Mouse (Mus musculus) erythroblast, adult 5-6 weeks (primary cell): ENCODE results near the gene Vdr. TPM values are rescaled to one million over a fixed set of nuclear protein-coding genes. Genes with fewer than 3 reads are reported as not detected.

Source experiments
- ATAC-seq: replicated peaks from 2 replicates; pipeline ENCODE4 v1.8.0; 2016; ENCODE audit warnings: moderate number of reproducible peaks, mild to moderate bottlenecking, moderate TSS enrichment, inconsistent platforms; ENCODE audit not compliant: poor library complexity, low FRiP score, severe bottlenecking
- total RNA-seq, 2 experiments: library from RNA; stranded (forward) in 1 of 2; stranded (reverse) in 1 of 2; fragments of 150-400 nt in 1 of 2; fragments of 200-764, 138-1000 nt in 1 of 2; gene quantifications; 2 replicates each; pipeline versions ENCODE4 v1.2.3 to v1.2.4; 2015 to 2017; ENCODE audit warnings: low replicate concordance in 2 of 2

Gene Vdr
- total RNA-seq, 2 experiments from 2014 or later: 0.19 to 0.26 TPM

- no peak for ATAC-seq
These were observed 89.0 kb downstream of the Vdr start for GRCm38 (mm10) chr15:97821321-97821982.

- no peak for ATAC-seq
These were observed 90.5 kb downstream of the Vdr start for GRCm38 (mm10) chr15:97819937-97820336.

- ATAC-seq: no peak
These were observed 94.0 kb downstream of the Vdr start for GRCm38 (mm10) chr15:97816199-97816994.

GRCm38 (mm10) chr15:97815254-97815653 is 95.2 kb downstream of the Vdr start:
- no peak for ATAC-seq

GRCm38 (mm10) chr15:97814703-97815102 is 95.7 kb downstream of the Vdr start:
- ATAC-seq: no peak

GRCm38 (mm10) chr15:97813452-97814204 is 96.8 kb downstream of the Vdr start:
- ATAC-seq: no peak

- no peak for ATAC-seq
These were observed 97.6 kb downstream of the Vdr start for GRCm38 (mm10) chr15:97812875-97813274.

GRCm38 (mm10) chr15:97812126-97812525 is 98.3 kb downstream of the Vdr start:
- no peak for ATAC-seq

- ATAC-seq: no peak
These were observed 99.1 kb downstream of the Vdr start for GRCm38 (mm10) chr15:97811307-97811706.

- no peak for ATAC-seq
These were observed 100.0 kb downstream of the Vdr start for GRCm38 (mm10) chr15:97810399-97810798.

- 0 out of 2 replicates have a peak, but pooled peaks have one; percentile 43 for ATAC-seq
These were observed 100.5 kb downstream of the Vdr start for GRCm38 (mm10) chr15:97809942-97810341.

GRCm38 (mm10) chr15:97809206-97809605 is 101.2 kb downstream of the Vdr start:
- no peak for ATAC-seq

GRCm38 (mm10) chr15:97808532-97808931 is 101.9 kb downstream of the Vdr start:
- no peak for ATAC-seq

GRCm38 (mm10) chr15:97807867-97808266 is 102.6 kb downstream of the Vdr start:
- ATAC-seq: no peak

Other genes starting within 250 kb of the Vdr start
- gene Rpap3, start 204.8 kb downstream of the Vdr start, total RNA-seq (2015; ENCODE audit: low replicate concordance): 0.84 and 2.9 TPM in 2 replicates
- 3.8 and 5.4 TPM in 2 replicates for gene Rpap3, start 204.8 kb downstream of the Vdr start, total RNA-seq (2017; ENCODE audit: low replicate concordance)
- gene Endou, start 179.3 kb downstream of the Vdr start, total RNA-seq (2015; ENCODE audit: low replicate concordance): not detected in 2 replicates
- not detected in 2 replicates for gene Endou, start 179.3 kb downstream of the Vdr start, total RNA-seq (2017; ENCODE audit: low replicate concordance)
- gene Rapgef3, start 142.7 kb downstream of the Vdr start, total RNA-seq (2015; ENCODE audit: low replicate concordance): not detected in 2 replicates
- gene Rapgef3, start 142.7 kb downstream of the Vdr start, total RNA-seq (2017; ENCODE audit: low replicate concordance): 2.3 and 2.6 TPM in 2 replicates
- 187 and 225 TPM in 2 replicates for gene Slc48a1, start 132.1 kb downstream of the Vdr start, total RNA-seq (2015; ENCODE audit: low replicate concordance)
- gene Slc48a1, start 132.1 kb downstream of the Vdr start, total RNA-seq (2017; ENCODE audit: low replicate concordance): 172 and 185 TPM in 2 replicates
- gene Hdac7, start 66.1 kb downstream of the Vdr start, total RNA-seq (2015; ENCODE audit: low replicate concordance): 3.5 and 7.7 TPM in 2 replicates
- gene Hdac7, start 66.1 kb downstream of the Vdr start, total RNA-seq (2017; ENCODE audit: low replicate concordance): 1.1 and 3.8 TPM in 2 replicates
- gene Tmem106c, start 53.6 kb upstream of the Vdr start, total RNA-seq (2015; ENCODE audit: low replicate concordance): 8.2 and 18.3 TPM in 2 replicates
- gene Tmem106c, start 53.6 kb upstream of the Vdr start, total RNA-seq (2017; ENCODE audit: low replicate concordance): 1.4 and 4.3 TPM in 2 replicates
- gene Col2a1, start 94.1 kb upstream of the Vdr start, total RNA-seq (2015; ENCODE audit: low replicate concordance): not detected in 2 replicates
- not detected in 2 replicates for gene Col2a1, start 94.1 kb upstream of the Vdr start, total RNA-seq (2017; ENCODE audit: low replicate concordance)
- 0.58 and 4.0 TPM in 2 replicates for gene Pfkm, start 182.0 kb upstream of the Vdr start, total RNA-seq (2015; ENCODE audit: low replicate concordance)
- gene Pfkm, start 182.0 kb upstream of the Vdr start, total RNA-seq (2017; ENCODE audit: low replicate concordance): 6.4 and 6.7 TPM in 2 replicates
- gene Senp1, start 183.1 kb upstream of the Vdr start, total RNA-seq (2015; ENCODE audit: low replicate concordance): 20.9 and 23.2 TPM in 2 replicates
- 20.1 and 22.3 TPM in 2 replicates for gene Senp1, start 183.1 kb upstream of the Vdr start, total RNA-seq (2017; ENCODE audit: low replicate concordance)